Mouse (Mus musculus): ENCODE results near the gene Ptpn7.

Ptpn7 gene

GRCm38 (mm10) chr1:135129543-135130183 is 2.8 kb upstream of the Ptpn7 start:
- peak; percentile 60 for DNase-seq

- DNase-seq, result peak; percentile 53
These were observed 2.0 kb upstream of the Ptpn7 start for GRCm38 (mm10) chr1:135130376-135131018.

- DNase-seq, result peak; percentile 78
These were observed 1.5 kb upstream of the Ptpn7 start for GRCm38 (mm10) chr1:135131034-135131433.

- DNase-seq, result peak; percentile 73
These were observed 940 bp upstream of the Ptpn7 start for GRCm38 (mm10) chr1:135131560-135131959.

GRCm38 (mm10) chr1:135132893-135133369 is 431 bp downstream of the Ptpn7 start:
- DNase-seq, result peak; percentile 87

- DNase-seq, result peak; percentile 84
These were observed 1.4 kb downstream of the Ptpn7 start for GRCm38 (mm10) chr1:135133678-135134435.

GRCm38 (mm10) chr1:135135111-135135787 is 2.7 kb downstream of the Ptpn7 start:
- peak; percentile 45 for DNase-seq

- DNase-seq, result peak; percentile 85
These were observed 4.0 kb downstream of the Ptpn7 start for GRCm38 (mm10) chr1:135136500-135136899.

GRCm38 (mm10) chr1:135139906-135140305 is 7.4 kb downstream of the Ptpn7 start:
- peak; percentile 67 for DNase-seq

GRCm38 (mm10) chr1:135142452-135142851 is 10.0 kb downstream of the Ptpn7 start:
- no peak for DNase-seq

GRCm38 (mm10) chr1:135143940-135144339 is 11.4 kb downstream of the Ptpn7 start:
- peak; percentile 4 for DNase-seq

- DNase-seq, result peak; percentile 88
These were observed 13.8 kb downstream of the Ptpn7 start, which contains the start of gene Arl8a for GRCm38 (mm10) chr1:135146077-135146945. Arl8a (plus strand) TSS chr1:135146824.

GRCm38 (mm10) chr1:135146946-135147701 is 14.6 kb downstream of the Ptpn7 start:
- peak; percentile 72 for DNase-seq

- no peak for DNase-seq
These were observed 15.2 kb downstream of the Ptpn7 start for GRCm38 (mm10) chr1:135147702-135148058.

- no peak for DNase-seq
These were observed 16.0 kb downstream of the Ptpn7 start for GRCm38 (mm10) chr1:135148476-135148875.

- DNase-seq, result no peak
These were observed 16.5 kb downstream of the Ptpn7 start for GRCm38 (mm10) chr1:135148996-135149395.

GRCm38 (mm10) chr1:135154011-135154410 is 21.5 kb downstream of the Ptpn7 start:
- DNase-seq, result no peak

GRCm38 (mm10) chr1:135154411-135154959 is 22.0 kb downstream of the Ptpn7 start:
- peak; percentile 67 for DNase-seq

GRCm38 (mm10) chr1:135156300-135156699 is 23.8 kb downstream of the Ptpn7 start:
- DNase-seq, result no peak

- DNase-seq, result no peak
These were observed 26.1 kb downstream of the Ptpn7 start for GRCm38 (mm10) chr1:135158633-135159032.

GRCm38 (mm10) chr1:135159074-135159473 is 26.6 kb downstream of the Ptpn7 start:
- no peak for DNase-seq

Measured in thymus, postnatal 4 days (tissue).